Mouse (Mus musculus): ENCODE results near the gene Eef1akmt2. TPM values are rescaled to one million over a fixed set of nuclear protein-coding genes. Genes with fewer than 3 reads are reported as not detected.

The Eef1akmt2 gene
- polyA plus RNA-seq, 1 experiment from 2014 or later = 92.9 TPM

DNA sequence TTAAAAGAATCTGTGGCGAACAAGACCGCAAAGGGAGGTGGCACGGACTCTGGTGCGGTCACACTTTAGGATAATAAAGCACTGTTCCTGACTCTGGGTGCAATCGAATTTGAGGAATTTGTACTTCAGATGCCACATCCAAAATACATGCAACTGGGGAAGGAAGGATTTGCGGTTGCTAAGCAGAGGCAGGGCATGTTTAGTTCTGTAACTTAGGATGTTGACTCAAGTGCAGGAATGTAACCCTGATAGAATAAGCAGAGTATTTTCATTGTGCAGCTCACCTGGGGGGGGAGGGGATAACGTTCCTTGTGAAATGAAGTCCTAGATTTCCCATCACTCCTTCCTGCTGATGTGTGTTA, 38.4 kb downstream of the Eef1akmt2 start:
- ATAC-seq (ENCODE audit: low FRiP score) = no peak
- no peaks in the 10 kb centered on the region for H3K27me3 ChIP-seq
- peak overlapping the region; percentile 90 for H3K27ac ChIP-seq
- H3K9me3 ChIP-seq = no peaks in the 10 kb centered on the region
- H3K9ac ChIP-seq = peak overlapping the region; percentile 84
- peak overlapping the region; percentile 69 for H3K4me3 ChIP-seq
- H3K4me2 ChIP-seq = peak overlapping the region; percentile 94
- peaks cover 43% of the 10 kb centered on the region for H3K4me1 ChIP-seq (replicated peaks)
- no peaks in the 10 kb centered on the region for H3K36me3 ChIP-seq
- WGBS = under 1% methylated on average over 7 of the region's 7 CpGs

DNA sequence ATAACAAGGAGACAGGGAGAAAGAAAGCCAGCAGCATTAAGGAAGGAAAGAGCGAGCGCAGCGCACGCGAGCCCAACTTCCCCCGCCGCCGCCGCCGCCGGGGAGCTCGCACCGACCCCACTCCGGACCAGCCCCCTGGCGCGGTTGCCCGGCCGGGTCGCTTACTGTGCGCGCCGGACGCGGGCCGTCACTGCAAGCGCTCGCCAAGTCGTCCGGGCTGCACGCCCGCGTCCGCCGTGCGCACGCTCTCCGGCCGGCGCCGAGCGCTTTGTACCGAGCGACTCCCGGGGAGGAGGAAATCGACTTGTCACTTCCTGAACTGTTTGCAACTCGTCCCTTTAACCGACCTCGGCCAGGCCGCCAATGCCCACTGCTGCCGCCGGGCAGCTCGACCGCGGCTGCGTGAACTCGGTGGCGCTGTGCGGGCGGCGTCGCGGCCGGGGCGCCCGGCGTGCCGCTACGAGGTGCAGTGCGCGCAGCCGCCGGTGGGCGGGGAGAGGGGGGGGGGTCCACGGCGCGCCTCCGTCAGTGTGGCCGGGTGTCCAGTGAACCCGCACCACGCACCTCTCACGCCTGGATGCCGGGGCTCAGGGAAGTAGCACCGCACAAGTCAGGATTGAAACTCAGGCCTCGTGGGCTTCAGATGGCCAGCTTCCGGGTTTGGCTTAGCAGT, 38.9 kb downstream of the Eef1akmt2 start, which contains the start of gene Fam53b:
Gene Fam53b, minus strand, starts transcription at position 471 of the 673 bp plus-strand sequence.
- Histone ChIP-seq H3K27ac (peak within 1 kb of the TSS; percentile 90), H3K27me3 (no peaks in the 10 kb centered on the region), H3K9me3 (no peaks in the 10 kb centered on the region), H3K4me3 (peak within 1 kb of the TSS; percentile 69), H3K4me1 (replicated peaks) (peaks cover 48% of the 10 kb centered on the region), H3K4me2 (peak within 1 kb of the TSS; percentile 94), H3K36me3 (no peaks in the 10 kb centered on the region), H3K9ac (peak within 1 kb of the TSS; percentile 84)
- peak; percentile 65 for ATAC-seq (ENCODE audit: low FRiP score)
- under 1% methylated on average over 84 of the region's 85 CpGs for WGBS

DNA sequence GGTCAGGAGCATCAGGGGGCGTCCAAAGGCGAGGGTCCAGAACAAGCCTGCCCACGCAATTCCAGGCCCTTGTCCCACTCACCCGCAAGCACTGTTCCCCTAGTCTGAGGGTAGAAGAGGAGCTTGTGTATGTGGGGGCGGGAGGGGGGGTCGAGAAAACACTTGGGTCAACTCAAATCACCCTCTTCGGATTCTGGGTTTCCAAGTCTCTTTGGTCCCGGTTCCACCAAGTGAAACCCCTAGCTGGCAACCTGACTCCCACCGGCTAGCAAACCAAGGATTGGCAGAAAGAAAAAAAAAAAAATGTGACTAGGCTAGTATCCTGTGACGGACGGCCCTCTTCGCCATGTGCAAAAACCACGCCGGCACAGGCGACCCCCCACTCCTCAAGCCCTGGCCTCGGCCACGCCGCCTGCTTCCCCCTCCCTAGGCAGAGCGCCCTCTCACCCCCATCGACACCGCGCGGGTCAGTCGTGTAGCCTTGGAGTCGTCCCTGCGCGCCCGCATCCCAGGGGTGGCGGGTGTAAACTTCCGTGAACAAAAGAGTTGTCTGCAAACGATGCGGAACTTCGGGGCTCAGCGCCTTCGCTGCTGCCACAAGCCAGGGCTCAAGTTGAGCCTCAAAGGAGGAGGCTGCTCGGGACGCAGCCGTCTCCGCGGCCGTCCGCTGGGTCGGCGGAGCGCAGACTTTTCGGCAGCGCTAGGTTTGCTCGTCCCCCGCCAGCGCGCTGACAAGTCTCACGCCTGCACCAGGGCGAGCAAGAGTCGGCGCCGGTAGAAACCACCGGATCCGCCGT, 39.7 kb downstream of the Eef1akmt2 start:
- ATAC-seq (ENCODE audit: low FRiP score) = peak; percentile 36; the same call in 1 of the 2 replicates
- whole genome bisulfite sequencing = under 1% methylated on average over 59 of the region's 59 CpGs
- H3K9me3 ChIP-seq = no peaks in the 10 kb centered on the region
- no peaks in the 10 kb centered on the region for H3K36me3 ChIP-seq
- peak overlapping the region; percentile 84 for H3K9ac ChIP-seq
- peak overlapping the region; percentile 69 for H3K4me3 ChIP-seq
- peak overlapping the region; percentile 90 for H3K27ac ChIP-seq
- peak overlapping the region; percentile 94 for H3K4me2 ChIP-seq
- no peaks in the 10 kb centered on the region for H3K27me3 ChIP-seq
- peaks cover 56% of the 10 kb centered on the region for H3K4me1 ChIP-seq (replicated peaks)

- H3K9ac ChIP-seq = peak overlapping the region; percentile 84
- peak overlapping the region; percentile 90 for H3K27ac ChIP-seq
- H3K4me2 ChIP-seq = peak overlapping the region; percentile 94
- ATAC-seq (ENCODE audit: low FRiP score) = no peak
- H3K4me1 ChIP-seq (replicated peaks) = peaks cover 64% of the 10 kb centered on the region
- no peaks in the 10 kb centered on the region for H3K27me3 ChIP-seq
- no peaks in the 10 kb centered on the region for H3K9me3 ChIP-seq
- no peaks in the 10 kb centered on the region for H3K36me3 ChIP-seq
- H3K4me3 ChIP-seq = peak overlapping the region; percentile 69
- 11% methylated on average over 23 of the region's 23 CpGs for whole genome bisulfite sequencing
These were observed 40.5 kb downstream of the Eef1akmt2 start for GRCm38 (mm10) chr7:132811716-132812618.

DNA sequence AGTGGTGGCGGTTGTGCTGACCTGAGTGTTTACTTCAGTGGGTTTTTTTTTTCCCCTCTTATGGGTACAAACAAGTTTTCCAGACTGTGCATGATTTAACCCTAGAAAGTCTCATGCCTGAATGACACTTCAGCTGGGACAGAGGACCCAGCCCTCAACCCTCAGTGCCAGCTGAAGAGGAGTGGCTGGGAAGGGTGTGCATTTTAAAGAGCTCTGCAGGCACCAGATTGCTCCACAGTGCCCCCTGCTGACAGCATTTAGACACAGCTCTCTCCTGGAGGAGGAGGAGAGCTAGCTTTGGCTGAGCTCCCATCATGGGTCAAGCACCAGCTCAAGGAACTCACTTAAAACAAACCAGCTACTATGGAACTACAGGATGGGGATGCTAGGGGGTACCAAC, 41.6 kb downstream of the Eef1akmt2 start:
- peak; percentile 18; the same call in 1 of the 2 replicates for ATAC-seq (ENCODE audit: low FRiP score)
- Histone ChIP-seq H3K4me1 (replicated peaks) (peaks cover 75% of the 10 kb centered on the region), H3K9ac (peak overlapping the region; percentile 19; the same call in 1 of the 2 replicates), H3K27me3 (no peaks in the 10 kb centered on the region), H3K36me3 (no peaks in the 10 kb centered on the region), H3K27ac (peak overlapping the region; percentile 58), H3K9me3 (no peaks in the 10 kb centered on the region), H3K4me3 (0 out of 2 replicates have a peak overlapping the region, but pooled peaks have one; percentile 69), H3K4me2 (peak overlapping the region; percentile 94)
- WGBS = 53% methylated on average over 1 of the region's 1 CpGs

DNA sequence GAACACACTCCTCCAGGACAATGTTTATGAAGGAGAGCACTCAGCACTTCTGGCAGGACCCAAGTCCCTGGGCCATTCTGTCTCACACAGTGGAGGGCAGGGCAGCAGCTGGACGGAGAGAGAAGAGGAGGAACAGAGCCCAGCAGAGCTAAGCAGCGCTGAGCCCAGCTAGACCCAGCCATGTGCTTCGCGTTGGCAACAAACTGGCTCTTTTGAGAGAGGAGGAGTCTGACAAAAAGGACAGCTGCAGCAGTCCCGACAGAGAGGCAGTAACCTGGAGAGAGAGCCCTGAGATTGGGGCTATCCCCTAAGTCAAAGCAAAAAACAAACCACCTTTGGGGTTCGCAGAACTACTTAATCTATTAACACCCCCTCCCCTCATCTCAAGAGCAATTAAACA, 42.1 kb downstream of the Eef1akmt2 start:
- Histone ChIP-seq H3K4me2 (peak overlapping the region; percentile 94), H3K4me1 (replicated peaks) (peaks cover 80% of the 10 kb centered on the region), H3K27ac (peak overlapping the region; percentile 58), H3K9ac (peak overlapping the region; percentile 19; the same call in 1 of the 2 replicates), H3K27me3 (no peaks in the 10 kb centered on the region), H3K36me3 (no peaks in the 10 kb centered on the region), H3K9me3 (no peaks in the 10 kb centered on the region), H3K4me3 (no peak overlapping the region)
- WGBS = 16% methylated on average over 6 of the region's 6 CpGs
- ATAC-seq (ENCODE audit: low FRiP score) = peak; percentile 41; the same call in 1 of the 2 replicates

DNA sequence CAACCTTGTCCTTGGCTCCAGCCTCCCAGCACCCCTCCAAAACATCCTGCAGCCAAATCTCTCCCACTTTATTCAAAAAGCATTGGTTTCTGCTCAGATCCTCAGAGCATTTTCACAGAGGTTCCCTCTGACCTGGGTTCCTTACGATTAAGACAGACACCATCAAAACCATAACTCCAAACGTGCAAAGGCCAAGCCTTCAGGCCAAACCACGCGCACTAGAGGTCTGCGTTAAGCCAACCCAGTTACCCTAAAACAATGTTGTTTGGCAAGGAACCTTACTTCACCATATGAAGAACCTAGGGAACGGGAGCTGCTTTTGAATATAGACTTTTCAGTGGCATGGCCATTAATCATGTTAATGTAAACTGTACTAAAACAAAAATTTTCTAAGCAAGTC, 42.8 kb downstream of the Eef1akmt2 start:
- H3K36me3 ChIP-seq = no peaks in the 10 kb centered on the region
- H3K9ac ChIP-seq = peak overlapping the region; percentile 55
- H3K27ac ChIP-seq = peak overlapping the region; percentile 83; the same call in 1 of the 2 replicates
- H3K4me2 ChIP-seq = peak overlapping the region; percentile 39
- no peak for ATAC-seq (ENCODE audit: low FRiP score)
- H3K4me1 ChIP-seq (replicated peaks) = peaks cover 81% of the 10 kb centered on the region
- no peak overlapping the region for H3K4me3 ChIP-seq
- WGBS = 16% methylated on average over 6 of the region's 6 CpGs
- H3K9me3 ChIP-seq = no peaks in the 10 kb centered on the region
- H3K27me3 ChIP-seq = no peaks in the 10 kb centered on the region

DNA sequence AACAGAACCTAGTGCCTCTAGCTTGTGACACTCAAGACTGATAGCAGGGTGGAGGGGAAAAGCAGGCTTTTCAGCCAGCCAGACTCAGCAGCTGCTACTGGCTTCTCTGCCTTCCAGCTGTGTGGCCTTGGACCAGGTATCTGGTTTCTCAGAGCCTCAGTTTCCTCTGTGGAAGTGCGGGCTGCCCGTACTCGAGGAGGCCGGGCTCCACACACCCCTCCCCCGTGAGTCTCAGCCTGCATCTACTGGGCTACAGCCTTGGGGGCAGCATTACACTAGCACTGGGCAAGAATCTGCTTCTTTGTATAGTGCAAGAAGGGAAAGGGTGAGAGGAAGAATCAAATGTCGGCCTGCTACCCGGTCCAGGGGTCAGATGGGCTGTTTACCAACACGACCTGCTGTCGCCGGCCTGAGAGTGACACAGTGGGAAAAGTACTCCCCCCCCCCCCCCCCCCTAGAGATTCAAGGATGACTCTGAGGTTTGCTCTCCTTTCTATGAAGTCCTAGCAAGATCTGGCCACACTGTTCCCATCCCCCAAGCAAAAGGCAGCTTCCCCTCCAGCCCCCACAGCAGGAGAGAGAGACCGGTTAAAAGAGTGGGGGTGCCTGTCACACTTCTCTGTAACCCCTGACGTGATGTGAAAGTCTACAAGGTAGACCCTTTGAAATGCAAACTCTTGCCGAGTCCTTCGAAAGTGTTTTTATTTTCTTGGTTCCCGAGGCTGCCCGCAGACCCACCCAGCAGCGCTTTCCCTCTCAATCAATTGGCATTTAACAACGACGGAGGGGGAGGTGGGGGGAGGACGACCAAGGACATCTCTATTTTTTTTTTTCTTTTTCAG, 43.4 kb downstream of the Eef1akmt2 start:
- Histone ChIP-seq H3K36me3 (no peaks in the 10 kb centered on the region), H3K4me2 (peak overlapping the region; percentile 39), H3K4me3 (no peak overlapping the region), H3K27me3 (no peaks in the 10 kb centered on the region), H3K9ac (peak overlapping the region; percentile 55), H3K27ac (peak overlapping the region; percentile 83), H3K4me1 (replicated peaks) (peaks cover 83% of the 10 kb centered on the region), H3K9me3 (no peaks in the 10 kb centered on the region)
- WGBS = 2% methylated on average over 20 of the region's 20 CpGs
- ATAC-seq (ENCODE audit: low FRiP score) = no peak

GRCm38 (mm10) chr7:132808051-132808796, 44.2 kb downstream of the Eef1akmt2 start:
- Histone ChIP-seq H3K9ac (peak overlapping the region; percentile 55; the same call in 1 of the 2 replicates), H3K36me3 (no peaks in the 10 kb centered on the region), H3K4me2 (peak overlapping the region; percentile 39; the same call in 1 of the 2 replicates), H3K4me1 (replicated peaks) (peaks cover 81% of the 10 kb centered on the region), H3K27ac (peak overlapping the region; percentile 83), H3K9me3 (no peaks in the 10 kb centered on the region), H3K27me3 (no peaks in the 10 kb centered on the region), H3K4me3 (no peak overlapping the region)
- WGBS = 38% methylated on average over 7 of the region's 7 CpGs
- ATAC-seq (ENCODE audit: low FRiP score) = no peak

GRCm38 (mm10) chr7:132806926-132807857, 45.3 kb downstream of the Eef1akmt2 start:
- WGBS = 63% methylated on average over 13 of the region's 13 CpGs
- ATAC-seq (ENCODE audit: low FRiP score) = no peak
- Histone ChIP-seq H3K4me2 (no peak overlapping the region), H3K4me3 (no peak overlapping the region), H3K27ac (peak overlapping the region; percentile 83), H3K27me3 (no peaks in the 10 kb centered on the region), H3K36me3 (no peaks in the 10 kb centered on the region), H3K9ac (peak overlapping the region; percentile 58), H3K4me1 (replicated peaks) (peaks cover 83% of the 10 kb centered on the region), H3K9me3 (no peaks in the 10 kb centered on the region)

Measured in hindbrain, embryonic 13.5 days (tissue).